Mouse (Mus musculus) kidney, adult 2 months (tissue): Measurements from ENCODE around the gene Il17rd.

Source experiments
- CTCF ChIP-seq: fragments of 200-500 bp; conservative IDR thresholded peaks from 2 replicates; pipeline ENCODE4 v1.5.1; 2011; ENCODE audit warnings: low read depth, mild to moderate bottlenecking, control low read depth, low read length, moderate library complexity, mixed read lengths; ENCODE audit not compliant: insufficient read depth, insufficient read length
- POLR2A ChIP-seq: fragments of 200-500 bp; IDR thresholded peaks from one replicate; pipeline ENCODE4 v1.6.1; 2011; ENCODE audit warnings: low read depth, low read length, control low read depth

GRCm38 (mm10) chr14:26996257-26996656 lies 42.5 kb upstream of the Il17rd start:
- TF ChIP-seq CTCF (no peak), POLR2A (no peak)
